Mouse (Mus musculus): ENCODE measurements around the gene Ppl.
A peak's percentile ranks its signal among the peaks of the same experiment; 100 is the strongest.

Ppl gene

GRCm38 (mm10) chr16:5123476-5123875, 8.7 kb downstream of the Ppl start:
- no peak for DNase-seq (ENCODE audit: low read depth)

GRCm38 (mm10) chr16:5119845-5120244, 12.4 kb downstream of the Ppl start:
- no peak for DNase-seq (ENCODE audit: low read depth)

- DNase-seq (ENCODE audit: low read depth) = no peak
Observed at GRCm38 (mm10) chr16:5119385-5119784, 12.8 kb downstream of the Ppl start.

- peak; percentile 32 for DNase-seq (ENCODE audit: low read depth)
Observed at GRCm38 (mm10) chr16:5113582-5113981, 18.6 kb downstream of the Ppl start.

GRCm38 (mm10) chr16:5113002-5113550, 19.1 kb downstream of the Ppl start:
- no peak for DNase-seq (ENCODE audit: low read depth)

- no peak for DNase-seq (ENCODE audit: low read depth)
Observed at GRCm38 (mm10) chr16:5111021-5111420, 21.2 kb downstream of the Ppl start.

- DNase-seq (ENCODE audit: low read depth) = no peak
Observed at GRCm38 (mm10) chr16:5109877-5110276, 22.3 kb downstream of the Ppl start.

- no peak for DNase-seq (ENCODE audit: low read depth)
Observed at GRCm38 (mm10) chr16:5101000-5101399, 31.2 kb downstream of the Ppl start.

- no peak for DNase-seq (ENCODE audit: low read depth)
Observed at GRCm38 (mm10) chr16:5096504-5096903, 35.7 kb downstream of the Ppl start.

- DNase-seq (ENCODE audit: low read depth) = peak; percentile 18
Observed at GRCm38 (mm10) chr16:5093285-5093684, 38.9 kb downstream of the Ppl start.

GRCm38 (mm10) chr16:5089021-5089420, 43.2 kb downstream of the Ppl start:
- DNase-seq (ENCODE audit: low read depth) = no peak

GRCm38 (mm10) chr16:5086179-5086578, 46.0 kb downstream of the Ppl start:
- no peak for DNase-seq (ENCODE audit: low read depth)

GRCm38 (mm10) chr16:5085196-5085595, 47.0 kb downstream of the Ppl start:
- DNase-seq (ENCODE audit: low read depth) = no peak

GRCm38 (mm10) chr16:5074341-5074740, 57.9 kb downstream of the Ppl start:
- peak; percentile 18 for DNase-seq (ENCODE audit: low read depth)

- no peak for DNase-seq (ENCODE audit: low read depth)
Observed at GRCm38 (mm10) chr16:5071974-5072373, 60.2 kb downstream of the Ppl start.

- no peak for DNase-seq (ENCODE audit: low read depth)
Observed at GRCm38 (mm10) chr16:5070321-5070720, 61.9 kb downstream of the Ppl start.

GRCm38 (mm10) chr16:5063472-5063871, 68.7 kb downstream of the Ppl start:
- DNase-seq (ENCODE audit: low read depth) = peak; percentile 75

GRCm38 (mm10) chr16:5058114-5058513, 74.1 kb downstream of the Ppl start:
- peak; percentile 59 for DNase-seq (ENCODE audit: low read depth)

- DNase-seq (ENCODE audit: low read depth) = peak; percentile 86
Observed at GRCm38 (mm10) chr16:5050251-5051110, 81.7 kb downstream of the Ppl start.

GRCm38 (mm10) chr16:5049774-5050234, 82.4 kb downstream of the Ppl start, which contains the start of the genes Glyr1 and Ubn1:
Glyr1 (minus strand) TSS chr16:5049863.
Ubn1 (plus strand) TSS chr16:5050057.
- DNase-seq (ENCODE audit: low read depth) = peak; percentile 99

- peak; percentile 35 for DNase-seq (ENCODE audit: low read depth)
Observed at GRCm38 (mm10) chr16:5049182-5049773, 82.9 kb downstream of the Ppl start.

- no peak for DNase-seq (ENCODE audit: low read depth)
Observed at GRCm38 (mm10) chr16:5045322-5045721, 86.9 kb downstream of the Ppl start.

- DNase-seq (ENCODE audit: low read depth) = no peak
Observed at GRCm38 (mm10) chr16:5036649-5037234, 95.5 kb downstream of the Ppl start.
